Mouse (Mus musculus) left cerebral cortex, adult 11 months (tissue): ENCODE data around the gene Slc43a2.

Experiments used
- DNase-seq: peaks from one replicate; pipeline ENCODE4 v3.0.0; 2022; ENCODE audit warnings: low spot score

Gene Slc43a2

DNA sequence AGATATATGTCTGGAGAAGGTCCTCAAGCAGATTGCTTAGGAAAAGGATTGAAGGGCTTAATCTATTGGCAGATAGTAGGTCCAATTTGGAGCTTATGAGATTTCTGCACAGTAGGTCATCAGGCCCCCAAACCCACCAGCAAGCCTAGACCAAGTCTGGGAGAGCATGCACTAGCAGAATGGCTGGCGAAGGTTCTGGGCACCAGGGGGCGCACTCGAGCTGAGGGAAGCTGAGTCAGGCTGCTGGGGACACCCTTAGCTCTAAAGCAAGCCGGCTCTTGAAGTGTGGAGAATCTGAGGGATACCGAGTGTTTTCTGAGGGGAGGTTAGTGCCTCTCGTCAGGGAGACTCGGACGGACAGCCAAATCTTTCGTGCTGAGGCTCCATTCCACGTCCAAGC lies 1.2 kb upstream of the Slc43a2 start:
- DNase-seq: peak; percentile 87

DNA sequence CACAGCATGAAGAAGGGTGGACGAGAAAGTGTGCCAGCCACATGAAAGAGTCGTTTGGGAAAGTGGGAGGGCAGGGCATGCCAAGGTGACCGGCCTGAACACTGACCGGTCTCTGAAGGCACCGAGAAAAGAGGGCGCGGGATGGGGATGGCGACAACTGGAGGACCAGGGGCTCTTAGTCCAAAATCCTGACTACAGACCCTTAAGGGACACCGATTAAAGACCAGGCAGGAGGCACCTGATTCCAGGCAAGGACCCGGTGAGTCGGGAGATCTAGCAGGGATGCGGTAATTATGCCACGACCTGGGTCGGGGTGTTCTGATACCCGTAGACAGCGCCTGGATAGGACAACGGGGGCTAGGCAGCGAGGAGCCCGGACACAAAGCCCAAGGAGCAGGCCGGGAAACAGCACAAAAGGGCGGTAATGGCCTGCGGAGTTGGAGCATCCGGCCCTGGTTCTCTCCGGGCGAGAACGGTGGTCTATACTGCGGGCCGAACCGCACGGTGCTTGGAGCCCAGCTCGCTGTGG lies 585 bp upstream of the Slc43a2 start:
- no peak for DNase-seq

DNA sequence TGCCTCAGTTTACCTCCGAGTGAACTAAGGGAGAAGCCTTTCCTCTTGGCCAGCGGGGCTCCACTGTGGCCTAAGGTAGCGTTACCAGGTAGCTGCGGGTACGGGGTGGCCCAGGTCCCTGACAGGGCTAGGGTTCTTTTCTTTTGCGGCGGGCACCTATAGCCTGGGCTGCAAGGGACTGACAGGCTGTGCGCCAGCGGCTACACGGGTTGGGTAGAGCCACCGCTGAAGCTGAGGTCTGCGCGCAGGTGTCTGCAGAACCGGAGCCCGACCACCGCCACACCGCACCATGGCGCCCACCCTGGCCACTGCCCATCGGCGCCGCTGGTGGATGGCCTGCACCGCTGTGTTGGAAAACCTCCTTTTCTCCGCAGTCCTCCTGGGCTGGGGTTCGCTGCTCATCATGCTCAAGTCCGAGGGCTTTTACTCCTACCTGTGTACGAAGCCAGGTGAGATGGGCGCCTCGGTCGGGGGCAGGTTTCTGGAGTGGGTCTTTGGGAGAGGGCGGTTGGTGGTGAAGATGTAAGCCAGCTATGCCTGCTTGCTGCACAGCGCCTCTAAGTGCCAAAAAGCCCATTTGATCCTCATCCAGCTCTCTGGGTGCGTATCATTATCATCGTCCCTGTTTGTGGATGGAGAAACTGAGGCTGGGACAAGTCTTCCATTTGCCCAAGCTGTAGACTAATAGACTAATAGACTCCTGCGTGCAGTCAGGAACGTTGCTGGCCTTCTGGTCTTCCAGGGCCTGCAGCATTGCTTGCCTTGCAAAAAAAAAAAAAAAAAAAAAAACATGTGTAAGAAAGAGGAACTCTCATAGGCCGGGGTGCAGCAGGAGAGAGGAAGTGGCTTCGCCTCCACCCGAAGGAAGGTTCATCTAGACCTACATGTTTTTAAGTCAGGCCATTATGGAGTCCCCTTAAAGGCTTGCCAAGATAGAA lies 1.1 kb downstream of the Slc43a2 start:
- DNase-seq: no peak

DNA sequence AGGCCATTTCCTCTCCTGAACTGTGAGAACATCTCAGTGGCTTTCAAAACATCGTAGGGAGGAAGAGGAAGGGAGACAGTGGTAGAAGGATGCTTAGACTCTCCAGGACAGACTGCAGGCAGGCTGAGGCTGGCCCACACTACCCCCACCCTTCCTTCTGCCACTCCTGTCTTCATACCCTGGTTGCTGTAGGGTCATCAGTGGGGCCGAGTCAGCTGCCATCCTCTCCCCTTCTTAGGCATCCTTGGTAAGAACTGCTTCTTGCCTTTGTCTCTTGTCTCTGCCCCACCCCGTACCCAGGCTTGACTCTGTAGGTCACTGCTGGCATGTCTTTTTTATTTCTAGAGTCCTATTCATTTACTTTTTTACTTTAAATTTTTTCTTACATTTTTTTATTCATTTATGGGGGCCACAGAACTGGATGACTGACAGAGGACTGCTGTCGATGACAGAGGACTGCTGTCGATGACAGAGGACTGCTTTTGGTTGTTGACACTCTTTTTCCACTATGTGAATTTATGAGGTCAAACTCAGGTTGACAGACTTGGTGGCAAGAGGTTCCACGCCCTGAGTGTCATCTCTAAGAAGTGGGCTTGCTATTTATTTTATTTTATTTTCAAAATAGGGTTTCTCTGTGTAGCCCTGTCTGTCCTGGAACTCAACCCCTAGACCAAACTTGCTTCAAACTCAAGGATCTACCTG lies 2.0 kb downstream of the Slc43a2 start:
- no peak for DNase-seq

DNA sequence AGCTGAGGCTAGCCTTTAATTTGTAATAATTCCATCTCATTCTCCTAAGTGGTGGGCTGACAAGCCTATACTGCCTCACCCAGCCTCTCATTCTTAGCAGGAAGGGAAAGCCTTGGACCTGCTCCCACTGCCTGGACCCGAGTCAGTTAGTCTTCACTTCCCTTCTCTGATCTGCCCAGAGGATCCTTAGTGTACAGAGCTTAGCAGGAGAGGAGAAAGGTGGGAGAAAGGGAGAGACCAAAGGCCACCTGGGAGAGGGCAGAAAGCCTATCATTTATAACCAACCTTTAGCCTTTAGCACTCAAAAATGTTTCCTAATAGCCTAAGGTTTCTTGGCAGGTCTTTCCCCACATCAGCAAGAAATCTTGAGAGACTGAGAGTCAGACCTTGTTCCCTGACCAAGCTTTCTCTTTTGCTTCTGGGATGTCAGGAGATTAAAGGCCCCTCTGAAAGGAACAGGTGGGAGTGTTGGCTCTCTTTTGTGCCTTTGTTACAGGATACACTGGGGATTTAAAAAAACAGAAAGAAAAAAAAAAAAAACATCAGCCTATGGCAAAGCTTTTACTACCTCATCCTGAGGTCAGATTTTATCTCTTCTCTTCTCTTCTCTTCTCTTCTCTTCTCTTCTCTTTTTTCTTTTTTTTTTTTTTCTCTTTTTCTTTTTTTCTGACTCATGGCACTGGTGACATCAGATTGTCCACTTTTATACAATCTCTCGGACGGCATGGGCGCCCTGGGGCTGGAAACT lies 3.0 kb downstream of the Slc43a2 start:
- DNase-seq: no peak

DNA sequence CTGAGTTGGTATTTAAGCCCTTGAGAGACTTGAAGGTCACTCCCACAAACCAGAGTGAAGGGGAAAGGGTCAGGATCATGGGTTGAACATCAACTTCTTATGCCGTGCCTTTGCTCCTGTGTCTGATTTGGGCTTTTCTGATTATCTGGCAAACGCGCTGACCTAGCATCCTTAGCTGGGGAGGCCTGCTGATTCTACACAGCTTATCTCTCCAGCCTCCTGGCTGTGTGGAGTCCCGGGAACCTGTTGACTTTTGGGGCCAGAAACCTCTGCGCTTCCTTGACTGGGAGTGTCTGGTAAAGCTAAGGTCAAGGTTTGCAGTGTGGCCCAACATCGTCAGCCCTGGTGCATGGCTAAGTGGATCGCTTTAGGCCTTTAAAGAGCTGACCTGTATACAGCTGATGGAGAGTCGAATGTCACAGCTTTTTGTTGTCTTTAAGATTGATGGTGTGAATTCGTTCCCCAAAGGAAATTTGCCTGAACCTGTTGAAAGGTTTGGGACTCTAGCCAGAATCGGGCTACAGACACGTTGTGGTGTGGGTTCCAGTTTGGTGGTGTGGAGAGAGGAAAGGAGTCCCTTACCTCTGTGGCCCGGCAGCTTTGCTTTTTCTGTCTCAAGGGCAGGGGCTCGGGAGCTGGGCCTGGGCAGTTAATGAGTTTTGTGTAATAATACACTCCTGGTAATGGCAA lies 3.8 kb downstream of the Slc43a2 start:
- DNase-seq: no peak

DNA sequence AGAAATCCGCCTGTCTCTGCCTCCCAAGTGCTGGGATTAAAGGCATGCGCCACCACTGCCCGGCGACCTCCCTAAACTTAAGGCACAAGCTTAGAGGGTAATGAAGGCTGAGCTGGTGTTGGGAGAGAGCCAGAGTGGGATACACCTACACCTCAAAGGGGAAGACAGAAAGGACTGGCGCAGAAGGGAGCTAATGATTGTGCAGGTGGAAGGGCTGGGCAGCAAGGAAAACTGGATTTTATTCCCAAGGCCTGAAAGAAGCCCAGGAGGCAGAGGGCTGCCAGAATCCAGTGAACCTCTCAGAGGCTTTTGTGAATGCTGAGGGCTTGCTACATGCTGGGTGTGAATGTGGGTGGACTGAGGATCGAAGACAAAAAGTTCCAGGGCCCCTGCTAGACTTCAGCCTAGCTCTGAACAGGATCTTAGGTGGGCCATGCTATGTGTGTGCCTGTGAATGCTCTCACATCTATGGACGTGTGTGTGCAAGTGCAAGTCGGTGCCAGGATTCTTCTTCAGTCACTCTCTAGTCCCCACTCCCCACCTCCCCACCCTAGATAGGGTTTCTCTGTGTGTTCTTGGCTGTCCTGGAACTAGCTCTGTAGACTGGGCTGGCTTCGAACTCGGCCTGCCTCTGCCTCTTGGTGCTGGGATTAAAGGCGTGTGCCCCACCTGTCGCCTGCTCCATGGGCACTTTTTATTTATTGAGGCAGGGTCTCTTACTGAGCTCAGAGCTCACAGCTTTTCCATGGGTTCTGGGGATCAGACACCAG lies 4.9 kb downstream of the Slc43a2 start:
- DNase-seq: no peak

DNA sequence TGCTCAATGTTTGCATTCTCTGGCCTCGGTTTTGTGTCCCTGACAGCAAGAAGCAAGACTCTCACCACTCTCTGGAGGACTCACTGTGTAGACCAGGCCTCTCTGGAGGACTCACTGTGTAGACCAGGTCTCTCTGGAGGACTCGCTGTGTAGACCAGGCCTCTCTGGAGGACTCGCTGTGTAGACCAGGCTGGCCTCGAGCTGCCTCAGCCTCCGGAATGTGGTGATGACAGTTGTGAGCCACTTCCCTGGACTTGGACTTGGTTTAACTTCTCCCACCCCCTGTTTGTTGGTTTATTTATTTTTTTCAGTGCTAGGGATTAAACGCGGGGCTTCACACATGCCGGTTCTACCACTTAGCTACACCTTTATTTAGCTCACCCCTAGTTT lies 5.5 kb downstream of the Slc43a2 start:
- no peak for DNase-seq

DNA sequence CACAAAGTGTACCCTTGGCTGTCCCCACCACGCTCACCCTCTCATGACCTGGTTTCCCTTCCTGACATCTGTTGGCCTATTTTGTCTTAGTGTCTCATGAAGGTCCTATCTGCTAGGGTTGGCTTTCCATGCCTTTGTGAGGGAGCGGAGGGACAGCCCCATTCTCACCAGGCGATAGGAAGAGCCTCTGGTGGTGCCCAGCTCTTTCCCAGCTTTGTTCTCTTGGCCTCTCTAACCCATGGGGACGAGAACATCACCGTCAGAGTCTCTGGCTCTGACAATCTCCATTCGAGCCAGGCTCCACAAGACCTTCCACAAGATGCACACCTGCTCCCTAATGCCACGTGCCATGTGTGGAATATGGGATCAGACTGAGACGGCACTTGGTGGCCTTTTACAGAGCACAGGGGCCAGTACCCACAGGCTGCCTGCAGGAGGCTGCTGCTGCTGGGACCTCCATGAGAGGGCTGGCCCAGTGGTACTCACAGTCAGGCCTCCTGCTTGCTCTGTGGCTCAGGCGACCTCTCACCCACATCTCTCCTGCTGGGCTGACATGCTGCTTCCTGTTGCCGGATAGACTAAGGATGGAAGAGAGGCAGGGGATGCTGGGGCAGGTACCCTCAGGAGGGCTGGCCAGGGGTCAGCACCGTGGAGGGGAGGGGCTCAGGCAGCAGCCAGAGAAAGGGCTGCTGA lies 6.1 kb downstream of the Slc43a2 start:
- no peak for DNase-seq

DNA sequence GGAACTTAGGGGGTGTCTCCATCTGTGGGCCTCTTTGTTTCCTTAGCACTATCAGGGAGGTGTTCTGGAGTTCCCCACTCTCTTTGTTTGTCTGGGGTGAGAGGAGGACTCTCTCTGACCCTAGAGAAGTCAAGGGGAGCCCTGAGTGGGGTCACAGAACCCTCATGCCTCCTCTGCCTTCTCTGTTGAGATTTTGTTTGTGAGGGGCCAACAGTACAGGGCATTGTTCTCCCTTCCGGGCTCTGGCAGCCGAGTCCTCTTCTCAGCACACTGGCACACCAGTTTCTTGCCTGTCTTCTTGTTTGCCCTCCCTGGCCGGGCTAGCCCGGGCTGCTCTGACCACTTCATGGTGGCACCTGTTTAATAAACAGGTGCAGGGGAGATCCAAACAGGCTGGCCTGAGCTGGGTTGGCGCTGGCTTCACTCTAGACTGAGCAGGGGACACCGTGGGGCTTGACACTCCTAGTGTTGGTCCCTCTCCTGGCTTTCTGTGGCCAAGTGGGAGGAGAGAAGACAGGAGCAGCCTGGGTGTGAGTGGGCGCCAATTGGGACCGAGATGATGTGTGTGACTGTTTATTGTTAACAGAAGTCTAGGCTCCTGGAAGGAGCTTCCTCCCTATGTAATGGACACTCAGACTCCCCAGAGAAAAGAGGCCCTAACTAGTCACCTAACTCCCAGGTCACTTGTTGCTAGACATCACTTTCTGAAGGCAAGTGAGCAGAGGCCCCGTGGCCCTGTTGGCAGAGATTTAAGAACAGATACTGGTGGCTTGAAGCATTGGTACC lies 6.9 kb downstream of the Slc43a2 start:
- DNase-seq: no peak

DNA sequence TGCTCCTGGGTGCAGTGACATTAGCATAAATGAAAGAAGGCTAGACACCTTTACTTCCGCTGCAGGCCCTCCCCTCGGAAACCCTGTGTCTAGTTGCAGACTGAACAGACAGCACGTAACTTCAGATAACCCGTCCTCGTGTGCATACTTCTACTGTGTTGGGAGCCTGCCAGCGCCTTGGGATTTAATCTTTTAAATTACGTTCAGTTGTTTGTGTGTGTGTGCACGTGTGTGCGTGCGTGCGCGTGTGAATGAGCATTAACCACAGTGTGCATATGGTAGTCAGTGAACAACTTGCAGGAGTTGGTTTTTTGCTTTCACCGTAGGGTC lies 7.4 kb downstream of the Slc43a2 start:
- DNase-seq: no peak

DNA sequence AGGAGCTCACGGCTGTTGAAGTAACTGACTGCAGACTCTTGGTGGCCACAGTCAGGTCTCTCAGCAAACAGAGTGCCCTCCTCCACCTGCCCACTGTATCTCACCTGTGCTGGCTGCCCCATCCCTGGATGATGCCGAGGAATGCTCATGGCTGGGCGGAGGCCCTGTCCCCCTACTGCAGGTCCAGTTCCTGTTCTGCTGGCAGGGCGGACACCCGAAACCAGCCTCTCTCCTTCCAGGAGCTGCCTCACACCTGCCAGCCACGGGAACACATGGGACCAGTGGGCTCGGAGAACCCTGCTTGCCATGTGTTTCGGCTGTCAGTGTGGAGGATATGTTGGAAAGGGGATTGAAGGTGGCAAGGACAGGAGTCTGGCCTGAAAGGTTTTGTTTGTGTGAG lies 8.7 kb downstream of the Slc43a2 start:
- DNase-seq: no peak

DNA sequence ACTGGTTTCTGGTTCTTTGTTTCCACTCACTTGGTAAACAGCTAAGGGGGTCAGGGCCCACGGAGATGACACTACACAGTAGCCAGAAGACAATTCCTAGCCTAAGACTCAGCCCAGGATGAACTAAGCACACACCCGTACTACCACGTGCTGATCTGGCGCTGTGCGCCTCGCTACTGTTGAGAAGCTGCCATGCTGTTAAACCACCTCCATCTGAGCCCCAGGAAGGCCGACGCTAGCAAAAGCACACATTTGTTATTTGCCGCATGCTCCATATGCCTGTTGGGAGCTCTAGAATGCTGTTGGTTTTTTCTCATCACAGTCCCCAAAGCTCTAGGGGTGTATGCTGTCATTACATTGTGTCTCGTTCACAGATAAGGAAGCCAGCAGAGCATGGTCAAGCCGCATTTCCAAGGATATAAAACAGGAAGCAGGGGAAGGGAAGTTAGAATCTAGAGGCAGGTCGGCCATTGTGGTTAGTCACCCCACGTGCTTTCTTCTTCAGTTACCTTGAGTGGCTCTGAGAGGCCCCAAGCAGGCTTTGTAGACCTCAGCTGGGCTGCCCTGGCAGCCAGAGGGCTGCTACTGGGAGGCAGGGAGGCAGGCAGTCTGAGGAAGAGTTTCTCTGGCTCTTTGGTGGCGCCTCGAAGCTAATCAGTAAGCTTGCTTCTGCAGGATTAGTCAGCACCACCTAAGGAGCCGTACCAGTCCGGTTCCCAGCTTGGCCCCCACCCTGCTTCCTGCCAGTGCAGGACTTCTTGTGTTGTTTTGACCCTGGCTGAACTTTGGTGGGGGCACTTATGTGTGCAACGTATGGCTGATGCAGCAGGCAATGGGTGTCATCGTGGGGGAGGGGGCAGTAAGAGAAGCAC lies 9.5 kb downstream of the Slc43a2 start:
- DNase-seq: no peak

DNA sequence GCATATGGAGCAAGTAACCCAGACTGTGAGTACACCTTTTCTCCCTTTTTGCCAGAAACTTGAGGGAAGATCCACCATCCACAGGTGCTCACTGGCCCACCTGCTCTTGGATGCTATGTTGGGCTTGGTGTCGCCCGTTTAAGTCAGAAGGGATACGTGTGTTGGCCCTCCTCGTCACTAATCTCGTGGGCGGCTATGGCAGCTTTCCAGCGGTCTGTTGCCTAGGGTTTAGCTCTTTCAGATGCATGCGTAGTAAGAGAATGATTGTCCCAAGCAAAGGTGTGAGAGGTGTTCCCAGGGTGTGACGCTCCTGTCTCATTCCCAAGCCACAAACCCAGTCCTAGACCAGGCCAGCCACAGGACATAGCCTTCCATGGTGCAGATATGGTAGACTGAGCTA lies 13.2 kb downstream of the Slc43a2 start:
- no peak for DNase-seq

DNA sequence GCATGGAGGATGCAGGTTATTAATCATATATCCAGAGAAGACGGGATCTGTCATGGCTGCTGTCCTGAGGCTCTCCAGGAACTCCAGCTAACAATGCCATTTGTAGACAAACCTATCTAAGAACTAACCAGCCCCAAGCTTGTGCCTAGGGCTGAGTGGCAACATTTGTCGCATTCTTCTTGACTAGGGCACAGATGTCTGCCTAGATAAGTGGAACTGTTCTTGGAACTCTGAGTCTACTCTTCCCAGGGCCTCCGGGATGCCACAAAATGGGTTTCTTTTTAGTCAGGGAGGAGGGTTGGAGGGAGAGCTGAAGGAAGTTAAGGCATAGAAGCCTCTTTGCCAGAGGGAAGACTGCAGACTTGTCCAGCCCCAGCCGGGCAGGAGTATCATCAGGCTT lies 14.6 kb downstream of the Slc43a2 start:
- DNase-seq: no peak

DNA sequence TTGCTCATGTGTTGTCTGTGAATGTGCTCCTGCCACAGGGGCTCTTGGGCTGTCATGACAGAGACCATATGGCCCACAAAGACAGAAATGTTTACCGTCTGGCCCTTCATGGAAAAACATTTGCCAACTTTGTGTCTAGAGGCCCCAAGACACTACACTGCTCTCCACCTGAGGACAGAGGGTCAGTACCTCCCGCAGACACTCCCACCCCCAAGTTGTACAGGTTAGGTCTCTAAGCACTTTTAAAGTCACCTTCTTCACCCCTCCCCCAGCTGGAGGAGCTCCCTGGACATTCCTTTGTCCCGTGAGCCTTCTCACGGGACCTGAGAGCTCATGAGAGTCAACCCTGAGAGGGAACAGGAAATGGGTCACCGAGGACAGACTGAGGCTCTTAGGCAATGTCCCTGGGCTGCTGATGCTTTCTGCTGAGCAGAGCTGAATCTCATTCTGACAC lies 18.2 kb downstream of the Slc43a2 start:
- no peak for DNase-seq

DNA sequence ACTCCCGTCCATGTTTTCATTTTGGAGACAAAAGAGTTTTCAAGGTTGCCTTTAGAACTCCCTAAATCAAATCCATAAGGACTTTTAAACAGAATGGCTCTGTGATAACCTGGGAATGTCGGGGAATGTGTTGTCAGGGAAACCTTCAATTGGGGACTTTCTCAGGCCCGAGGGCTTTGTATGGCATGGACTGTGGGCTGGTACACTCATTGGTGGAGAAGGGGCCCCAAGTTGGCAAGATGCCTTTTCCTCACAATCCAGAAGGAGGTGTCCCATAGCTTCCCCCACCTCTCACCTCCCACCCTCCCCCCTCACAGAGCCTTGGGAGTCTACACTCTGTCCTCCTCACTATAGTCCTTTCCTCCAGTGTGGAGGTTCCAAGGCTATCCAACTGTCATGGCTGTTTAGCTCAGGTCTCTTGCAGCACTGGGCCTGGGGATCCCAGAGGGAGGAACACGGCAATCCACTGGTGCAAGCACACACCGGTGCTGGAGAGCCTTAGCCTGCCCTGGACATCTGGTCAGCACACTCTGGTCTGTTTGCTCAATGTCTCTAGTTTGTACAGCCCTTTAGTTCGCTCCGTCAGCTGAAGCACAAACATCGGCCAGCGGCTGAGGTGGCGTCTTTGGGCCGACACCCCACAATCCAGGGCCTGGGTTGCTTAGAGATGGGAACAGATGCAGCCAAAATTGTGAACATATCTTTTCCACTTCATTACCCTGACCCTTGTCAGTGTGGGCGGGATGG lies 18.9 kb downstream of the Slc43a2 start:
- DNase-seq: no peak

DNA sequence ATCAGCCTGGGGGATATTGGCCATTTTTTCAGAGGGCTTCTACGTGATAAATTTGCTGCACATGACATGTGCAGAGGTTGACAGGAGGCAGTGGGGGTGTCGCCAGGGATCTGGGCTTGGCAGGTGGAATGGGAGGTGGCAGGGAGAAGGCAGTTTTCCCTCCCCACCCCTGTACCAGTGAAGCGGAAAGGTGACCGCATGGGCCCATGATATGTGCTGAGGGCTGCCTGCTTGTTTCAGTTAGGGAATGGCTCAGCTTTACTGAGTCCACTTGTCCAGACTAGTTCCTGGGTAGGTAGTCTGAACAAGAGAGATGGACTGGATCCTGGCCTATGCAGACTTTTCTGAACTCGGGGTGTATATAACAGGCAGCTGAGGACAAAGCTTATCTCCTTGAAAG lies 19.8 kb downstream of the Slc43a2 start:
- no peak for DNase-seq
